ENCODE assay signal across 20 mouse cellular contexts in genomic region chr8:22030990-22031389, GRCm38 (mm10).
"Had no signal": no experiment of that assay in that cellular context is flagged by ENCODE, and none has a peak within 500 bp of the region (broad histone marks: within the 10 kb centered on the region; RNA-seq: fewer than 3 reads in every experiment).

No protein-coding gene starts in this region.

- DNase-seq: gastrocnemius, adult 2 months; gastrocnemius, postnatal 10 days; gastrocnemius, postnatal 25 days; heart, postnatal 10 days; heart, postnatal 4 days; kidney, adult 18-20 months; kidney, adult 8-10 months; kidney, postnatal 10 days; kidney, postnatal 36 days; layer of hippocampus, adult 9-11 months; layer of hippocampus, postnatal 36 days; liver had no signal

- H3K4me3 ChIP-seq: gastrocnemius, adult 2 months; heart, embryonic 10.5 days; heart, embryonic 12.5 days; hindbrain, embryonic 10.5 days; hindbrain, embryonic 12.5 days; intestine, embryonic 15.5 days; left cerebral cortex, adult 2 months; limb, embryonic 10.5 days; limb, embryonic 12.5 days had no signal

- H3K4me1 ChIP-seq: heart, embryonic 10.5 days; heart, embryonic 12.5 days; hindbrain, embryonic 10.5 days; hindbrain, embryonic 12.5 days; intestine, embryonic 15.5 days; limb, embryonic 10.5 days; limb, embryonic 12.5 days had no signal
